Mouse (Mus musculus) c-Kit-positive CD71-negative TER-119-negative erythroid progenitor cells, embryonic 14.5 days (primary cell): ENCODE measurements around the gene Dnajc7.

Source experiments
- DNase-seq: peaks from one replicate; pipeline ENCODE4 v3.0.0-alpha.2; 2013; ENCODE audit warnings: low read depth

The Dnajc7 gene

GRCm38 (mm10) chr11:100579116-100579799, 40.7 kb downstream of the Dnajc7 start:
- no peak for DNase-seq

GRCm38 (mm10) chr11:100577852-100578599, 41.9 kb downstream of the Dnajc7 start:
- no peak for DNase-seq

GRCm38 (mm10) chr11:100576256-100576655, 43.7 kb downstream of the Dnajc7 start:
- no peak for DNase-seq

GRCm38 (mm10) chr11:100575484-100575855, 44.5 kb downstream of the Dnajc7 start:
- DNase-seq: no peak

- DNase-seq: peak; percentile 49
Measured at GRCm38 (mm10) chr11:100574708-100575483, 45.1 kb downstream of the Dnajc7 start, which contains the start of gene Cnp. Cnp (plus strand) TSS chr11:100574904.

DNA sequence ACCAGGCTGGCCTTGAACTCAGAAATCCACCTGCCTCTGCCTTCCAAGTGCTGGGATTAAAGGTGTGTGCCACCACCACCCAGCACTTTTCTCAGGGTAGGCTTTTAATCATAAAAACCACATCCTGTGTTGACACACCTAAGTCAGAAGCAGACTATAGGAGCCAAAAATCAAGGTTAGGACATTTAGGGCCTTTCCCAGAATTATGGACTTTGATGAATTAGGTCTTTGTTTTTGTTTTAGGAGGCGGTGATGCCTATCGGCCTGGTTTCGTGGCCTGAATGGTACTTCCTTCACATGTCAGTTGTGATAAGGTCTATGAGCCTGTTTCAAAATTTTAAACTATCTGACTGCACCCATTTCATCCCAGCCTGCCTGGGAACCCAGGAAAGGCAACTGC, 45.8 kb downstream of the Dnajc7 start:
- no peak for DNase-seq

GRCm38 (mm10) chr11:100571202-100571567, 48.8 kb downstream of the Dnajc7 start:
- DNase-seq: no peak

GRCm38 (mm10) chr11:100570430-100571201, 49.4 kb downstream of the Dnajc7 start:
- peak; percentile 66 for DNase-seq

DNA sequence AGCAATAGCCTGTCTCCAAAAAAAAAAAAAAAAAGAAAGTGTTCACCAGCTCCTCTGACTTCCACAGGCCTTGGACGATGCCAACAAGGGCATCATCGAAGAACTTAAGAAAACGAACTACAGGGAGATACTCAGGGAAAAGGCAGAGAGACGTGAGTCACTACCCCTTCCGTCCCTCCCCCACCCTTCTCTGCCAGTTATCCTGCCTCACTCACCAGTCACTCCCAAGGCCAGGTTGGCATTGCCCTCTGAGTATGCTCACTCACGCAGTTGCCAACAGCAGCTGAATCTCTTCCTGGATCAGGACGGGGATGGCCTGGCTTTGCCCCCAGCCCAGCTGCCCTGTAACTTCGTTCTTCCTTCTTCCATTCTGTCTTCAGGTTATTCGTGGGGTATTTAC, 50.2 kb downstream of the Dnajc7 start:
- no peak for DNase-seq

DNA sequence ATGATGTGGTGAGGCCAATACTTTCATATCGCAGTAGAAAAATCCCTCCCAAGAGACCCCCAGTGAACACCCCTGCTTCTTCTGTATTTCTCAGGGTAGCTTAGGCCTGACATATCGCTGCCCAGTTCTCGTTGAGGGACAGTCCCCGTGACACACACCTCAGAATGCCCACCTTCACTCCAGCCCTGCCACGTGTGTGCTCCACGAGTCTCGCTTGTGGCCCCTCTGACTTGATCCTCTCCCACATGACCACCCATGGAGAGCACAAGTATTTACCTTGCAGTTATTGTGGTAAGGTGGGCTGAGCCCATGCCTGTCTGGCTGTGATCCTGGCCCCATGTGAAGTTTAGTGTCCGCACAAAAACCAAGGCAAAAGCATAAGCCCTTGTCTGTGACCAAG, 51.3 kb downstream of the Dnajc7 start:
- no peak for DNase-seq

GRCm38 (mm10) chr11:100567815-100568245, 52.1 kb downstream of the Dnajc7 start:
- no peak for DNase-seq

- DNase-seq: no peak
Measured at GRCm38 (mm10) chr11:100567229-100567628, 52.7 kb downstream of the Dnajc7 start.

- DNase-seq: no peak
Measured at GRCm38 (mm10) chr11:100564703-100565102, 55.3 kb downstream of the Dnajc7 start.

GRCm38 (mm10) chr11:100564297-100564696, 55.7 kb downstream of the Dnajc7 start:
- DNase-seq: no peak

GRCm38 (mm10) chr11:100561748-100562147, 58.2 kb downstream of the Dnajc7 start:
- DNase-seq: no peak

GRCm38 (mm10) chr11:100559476-100559875, 60.5 kb downstream of the Dnajc7 start:
- DNase-seq: no peak

GRCm38 (mm10) chr11:100557563-100557962, 62.4 kb downstream of the Dnajc7 start:
- DNase-seq: no peak

- peak; percentile 79 for DNase-seq
Measured at GRCm38 (mm10) chr11:100555583-100555982, 64.4 kb downstream of the Dnajc7 start.

- no peak for DNase-seq
Measured at GRCm38 (mm10) chr11:100552842-100553241, 67.1 kb downstream of the Dnajc7 start.

GRCm38 (mm10) chr11:100550101-100550500, 69.9 kb downstream of the Dnajc7 start:
- DNase-seq: no peak

- no peak for DNase-seq
Measured at GRCm38 (mm10) chr11:100549466-100549865, 70.5 kb downstream of the Dnajc7 start.

GRCm38 (mm10) chr11:100548141-100548540, 71.8 kb downstream of the Dnajc7 start:
- DNase-seq: no peak
